Mouse (Mus musculus) embryonic facial prominence, embryonic 13.5 days (tissue): ENCODE measurements around the gene Oas1h. TPM values are rescaled to one million over a fixed set of nuclear protein-coding genes. Genes with fewer than 3 reads are reported as not detected.

ENCODE experiments used
- ATAC-seq: fragments of 200-750 bp; cut with Nextera tagmentation; 2 replicates; pipeline ENCODE4 v1.8.0; 2017; ENCODE audit warnings: low read depth; ENCODE audit not compliant: insufficient number of reproducible peaks, insufficient read depth, low FRiP score, low TSS enrichment
- H3K27ac ChIP-seq: fragments of 300-500 bp; sonication (generic); 2 replicates; pipeline ENCODE4 v1.5.1; 2015; ENCODE audit warnings: moderate library complexity, mild to moderate bottlenecking, inconsistent platforms
- H3K27me3 ChIP-seq: fragments of 300-500 bp; sonication (generic); 2 replicates; pipeline ENCODE4 v1.6.1; 2015; ENCODE audit warnings: mild to moderate bottlenecking, inconsistent platforms
- H3K36me3 ChIP-seq: fragments of 300-500 bp; sonication (generic); 2 replicates; pipeline ENCODE4 v1.6.1; 2015; ENCODE audit warnings: mild to moderate bottlenecking, inconsistent platforms
- H3K4me1 ChIP-seq: fragments of 300-500 bp; sonication (generic); 2 replicates; pipeline ENCODE4 v1.6.1; 2015; ENCODE audit warnings: inconsistent platforms
- H3K4me2 ChIP-seq: fragments of 300-500 bp; sonication (generic); 2 replicates; pipeline ENCODE4 v1.6.1; 2015; ENCODE audit warnings: moderate library complexity, mild to moderate bottlenecking, inconsistent platforms
- H3K4me3 ChIP-seq: fragments of 300-500 bp; sonication (generic); 2 replicates; pipeline ENCODE4 v1.5.1; 2015; ENCODE audit warnings: mild to moderate bottlenecking, inconsistent platforms
- H3K9ac ChIP-seq: fragments of 300-500 bp; sonication (generic); 2 replicates; pipeline ENCODE4 v1.6.1; 2015; ENCODE audit warnings: mild to moderate bottlenecking, inconsistent platforms
- H3K9me3 ChIP-seq: fragments of 300-500 bp; sonication (generic); 2 replicates; pipeline ENCODE4 v1.6.1; 2016; ENCODE audit warnings: inconsistent platforms
- WGBS: fragments of 180-500 bp; shearing (Covaris S2); methylation state at CpG from one replicate; pipeline ENCODE4 v1.1.7; 2015; ENCODE audit warnings: mixed read lengths; 5-methylcytosine and 5-hydroxymethylcytosine counted together
- polyA plus RNA-seq: library from polyadenylated mRNA; unstranded; fragments of >200 nt; fragmentation: Nextera tagmentation; extraction: Ambion mirVana; gene quantifications from 2 replicates; pipeline ENCODE4 v1.2.1, GENCODE M21; 2015

Gene Oas1h
- polyA plus RNA-seq = not detected in 2 replicates

- H3K36me3 ChIP-seq = no peaks in the 10 kb centered on the region
- H3K27me3 ChIP-seq = no peaks in the 10 kb centered on the region
- no peak within 1 kb of the TSS for H3K27ac ChIP-seq
- H3K9me3 ChIP-seq = no peaks in the 10 kb centered on the region
- H3K4me1 ChIP-seq = no peaks in the 10 kb centered on the region
- H3K4me2 ChIP-seq = no peak within 1 kb of the TSS
- no peak for ATAC-seq
- WGBS = 50% methylated on average over 4 of the region's 4 CpGs
- H3K4me3 ChIP-seq = no peak within 1 kb of the TSS
- H3K9ac ChIP-seq = no peak within 1 kb of the TSS
These were observed at the start of gene Oas1h for GRCm38 (mm10) chr5:120861121-120861520. TSS of gene Oas1h (plus strand) at chr5:120861421.

GRCm38 (mm10) chr5:120811951-120812819 is 49.0 kb upstream of the Oas1h start, which contains the start of gene Oas1c:
TSS of gene Oas1c (minus strand) at chr5:120812514.
- Histone ChIP-seq H3K36me3 (no peaks in the 10 kb centered on the region), H3K9ac (peak within 1 kb of the TSS; percentile 62), H3K27me3 (no peaks in the 10 kb centered on the region), H3K4me3 (peak within 1 kb of the TSS; percentile 38), H3K4me1 (peaks cover 14% of the 10 kb centered on the region), H3K9me3 (no peaks in the 10 kb centered on the region), H3K27ac (peak within 1 kb of the TSS; percentile 86), H3K4me2 (peak within 1 kb of the TSS; percentile 58)
- 4% methylated on average over 18 of the region's 18 CpGs for WGBS
- ATAC-seq = peak; percentile 43; the same call in 1 of the 2 replicates

- Histone ChIP-seq H3K27me3 (no peaks in the 10 kb centered on the region), H3K9me3 (no peaks in the 10 kb centered on the region), H3K4me2 (peak overlapping the region; percentile 58), H3K27ac (no peak overlapping the region), H3K9ac (peak overlapping the region; percentile 62), H3K4me3 (peak overlapping the region; percentile 38), H3K36me3 (no peaks in the 10 kb centered on the region), H3K4me1 (peaks cover 14% of the 10 kb centered on the region)
- WGBS = 82% methylated on average over 6 of the region's 6 CpGs
- no peak for ATAC-seq
These were observed 48.2 kb upstream of the Oas1h start for GRCm38 (mm10) chr5:120813023-120813422.

GRCm38 (mm10) chr5:120815949-120816348 is 45.3 kb upstream of the Oas1h start:
- Histone ChIP-seq H3K9me3 (peaks cover 15% of the 10 kb centered on the region), H3K4me1 (peaks cover 14% of the 10 kb centered on the region), H3K4me3 (no peak overlapping the region), H3K4me2 (no peak overlapping the region), H3K36me3 (no peaks in the 10 kb centered on the region), H3K27me3 (no peaks in the 10 kb centered on the region), H3K27ac (no peak overlapping the region), H3K9ac (no peak overlapping the region)
- ATAC-seq = no peak
- 54% methylated on average over 3 of the region's 3 CpGs for WGBS

- Histone ChIP-seq H3K4me2 (no peak overlapping the region), H3K9ac (no peak overlapping the region), H3K9me3 (peaks cover 15% of the 10 kb centered on the region), H3K4me3 (no peak overlapping the region), H3K27ac (no peak overlapping the region), H3K4me1 (no peaks in the 10 kb centered on the region), H3K36me3 (no peaks in the 10 kb centered on the region), H3K27me3 (no peaks in the 10 kb centered on the region)
- no peak for ATAC-seq
These were observed 42.2 kb upstream of the Oas1h start for GRCm38 (mm10) chr5:120818999-120819398.

- WGBS = 79% methylated on average over 4 of the region's 4 CpGs
- no peak for ATAC-seq
These were observed 30.2 kb upstream of the Oas1h start for GRCm38 (mm10) chr5:120831031-120831430.

GRCm38 (mm10) chr5:120833335-120834280 is 27.6 kb upstream of the Oas1h start:
- no peak overlapping the region for H3K4me2 ChIP-seq
- H3K9me3 ChIP-seq = no peaks in the 10 kb centered on the region
- WGBS = 19% methylated on average over 17 of the region's 17 CpGs
- ATAC-seq = no peak
- no peak overlapping the region for H3K27ac ChIP-seq
- H3K4me3 ChIP-seq = no peak overlapping the region
- no peaks in the 10 kb centered on the region for H3K4me1 ChIP-seq
- peaks cover 19% of the 10 kb centered on the region for H3K27me3 ChIP-seq
- H3K9ac ChIP-seq = no peak overlapping the region
- H3K36me3 ChIP-seq = no peaks in the 10 kb centered on the region

More at GRCm38 (mm10) chr5:120831031-120831430, 30.2 kb upstream of the Oas1h start:
- Histone ChIP-seq H3K9ac (no peak overlapping the region), H3K4me1 (no peaks in the 10 kb centered on the region), H3K36me3 (no peaks in the 10 kb centered on the region), H3K27ac (no peak overlapping the region), H3K27me3 (peaks cover 15% of the 10 kb centered on the region), H3K9me3 (no peaks in the 10 kb centered on the region), H3K4me3 (no peak overlapping the region), H3K4me2 (no peak overlapping the region)

- Histone ChIP-seq H3K36me3 (no peaks in the 10 kb centered on the region), H3K4me1 (no peaks in the 10 kb centered on the region), H3K4me3 (no peak overlapping the region), H3K27ac (no peak overlapping the region), H3K4me2 (no peak overlapping the region), H3K27me3 (peaks cover 19% of the 10 kb centered on the region), H3K9ac (no peak overlapping the region), H3K9me3 (no peaks in the 10 kb centered on the region)
- 6% methylated on average over 8 of the region's 8 CpGs for WGBS
- no peak for ATAC-seq
These were observed 24.3 kb upstream of the Oas1h start for GRCm38 (mm10) chr5:120836731-120837585.

GRCm38 (mm10) chr5:120844713-120845112 is 16.5 kb upstream of the Oas1h start:
- Histone ChIP-seq H3K4me2 (no peak overlapping the region), H3K4me3 (no peak overlapping the region), H3K27ac (peak overlapping the region; percentile 39; the same call in 1 of the 2 replicates), H3K36me3 (no peaks in the 10 kb centered on the region), H3K4me1 (0 out of 2 replicates have a peak, but pooled peaks cover 4% of the 10 kb centered on the region), H3K9ac (no peak overlapping the region), H3K27me3 (no peaks in the 10 kb centered on the region), H3K9me3 (no peaks in the 10 kb centered on the region; the same call in 1 of the 2 replicates)
- no peak for ATAC-seq
- WGBS = 48% methylated on average over 3 of the region's 3 CpGs

- no peaks in the 10 kb centered on the region; the same call in 1 of the 2 replicates for H3K9me3 ChIP-seq
- no peak within 1 kb of the TSS for H3K4me2 ChIP-seq
- H3K4me3 ChIP-seq = no peak within 1 kb of the TSS
- H3K27ac ChIP-seq = no peak within 1 kb of the TSS
- WGBS = 75% methylated on average over 4 of the region's 4 CpGs
- ATAC-seq = no peak
- H3K36me3 ChIP-seq = no peaks in the 10 kb centered on the region
- no peak within 1 kb of the TSS for H3K9ac ChIP-seq
- no peaks in the 10 kb centered on the region for H3K27me3 ChIP-seq
- 0 out of 2 replicates have a peak, but pooled peaks cover 4% of the 10 kb centered on the region for H3K4me1 ChIP-seq
These were observed 14.2 kb upstream of the Oas1h start, which contains the start of gene Oas1f for GRCm38 (mm10) chr5:120847067-120847466. TSS of gene Oas1f (plus strand) at chr5:120847367.
